Mouse (Mus musculus) neutrophil, adult 5-6 weeks (primary cell): ENCODE measurements around the gene Luzp1. TPM values are rescaled to one million over a fixed set of nuclear protein-coding genes. Genes with fewer than 3 reads are reported as not detected.
A peak's percentile ranks its signal among the peaks of the same experiment; 100 is the strongest.

Experiments
- ATAC-seq: fragments of 151-379, 151-347 bp; 2 replicates; pipeline ENCODE4 v1.8.0; 2017; ENCODE audit warnings: mild to moderate bottlenecking, moderate TSS enrichment; ENCODE audit not compliant: insufficient number of reproducible peaks, poor library complexity, low FRiP score, severe bottlenecking; ENCODE audit errors: extremely low read depth
- total RNA-seq: library from RNA; stranded (forward); fragments of 200-1000 nt; gene quantifications from 2 replicates; pipeline ENCODE4 v1.2.3, GENCODE M21; 2017

The Luzp1 gene
- total RNA-seq, 1 experiment from 2014 or later = 0.93 TPM

GRCm38 (mm10) chr4:136521898-136522297 lies 52.3 kb downstream of the Luzp1 start:
- ATAC-seq = no peak

GRCm38 (mm10) chr4:136524309-136524708 lies 54.7 kb downstream of the Luzp1 start:
- no peak for ATAC-seq

- peak; percentile 44; the same call in 1 of the 2 replicates for ATAC-seq
Observed at GRCm38 (mm10) chr4:136526412-136526811, 56.9 kb downstream of the Luzp1 start.

GRCm38 (mm10) chr4:136545151-136545550 lies 75.6 kb downstream of the Luzp1 start:
- no peak for ATAC-seq

GRCm38 (mm10) chr4:136546279-136547045 lies 76.9 kb downstream of the Luzp1 start:
- no peak for ATAC-seq

- ATAC-seq = no peak
Observed at GRCm38 (mm10) chr4:136547721-136548120, 78.2 kb downstream of the Luzp1 start.

- ATAC-seq = no peak
Observed at GRCm38 (mm10) chr4:136548381-136548801, 78.8 kb downstream of the Luzp1 start.

GRCm38 (mm10) chr4:136553108-136553507 lies 83.5 kb downstream of the Luzp1 start:
- no peak for ATAC-seq

- ATAC-seq = no peak
Observed at GRCm38 (mm10) chr4:136557638-136558037, 88.1 kb downstream of the Luzp1 start.

- no peak for ATAC-seq
Observed at GRCm38 (mm10) chr4:136559690-136560089, 90.1 kb downstream of the Luzp1 start.

GRCm38 (mm10) chr4:136560270-136560991 lies 90.9 kb downstream of the Luzp1 start:
- no peak for ATAC-seq

- ATAC-seq = no peak
Observed at GRCm38 (mm10) chr4:136562755-136563154, 93.2 kb downstream of the Luzp1 start.

- no peak for ATAC-seq
Observed at GRCm38 (mm10) chr4:136568629-136569028, 99.1 kb downstream of the Luzp1 start.

GRCm38 (mm10) chr4:136569998-136570397 lies 100.4 kb downstream of the Luzp1 start:
- no peak for ATAC-seq

GRCm38 (mm10) chr4:136581885-136582284 lies 112.3 kb downstream of the Luzp1 start:
- no peak for ATAC-seq

- ATAC-seq = no peak
Observed at GRCm38 (mm10) chr4:136587221-136587827, 117.8 kb downstream of the Luzp1 start.

- ATAC-seq = no peak
Observed at GRCm38 (mm10) chr4:136588003-136588402, 118.4 kb downstream of the Luzp1 start.

GRCm38 (mm10) chr4:136592111-136592510 lies 122.5 kb downstream of the Luzp1 start:
- no peak for ATAC-seq

GRCm38 (mm10) chr4:136594006-136594405 lies 124.4 kb downstream of the Luzp1 start:
- no peak for ATAC-seq

- ATAC-seq = no peak
Observed at GRCm38 (mm10) chr4:136595221-136595620, 125.7 kb downstream of the Luzp1 start.
